Mouse (Mus musculus): Measurements from ENCODE around the gene Vmn1r205. TPM values are rescaled to one million over a fixed set of nuclear protein-coding genes. Genes with fewer than 3 reads are reported as not detected.
"Not testable (repeated sequence)": the region's sequence is repeated elsewhere in the genome, so short reads cannot be mapped to it uniquely, and the experiment has no call there.

The Vmn1r205 gene
- polyA plus RNA-seq (2015; fragmentation: Nextera tagmentation; extraction: Ambion mirVana): not detected in 2 replicates

DNA sequence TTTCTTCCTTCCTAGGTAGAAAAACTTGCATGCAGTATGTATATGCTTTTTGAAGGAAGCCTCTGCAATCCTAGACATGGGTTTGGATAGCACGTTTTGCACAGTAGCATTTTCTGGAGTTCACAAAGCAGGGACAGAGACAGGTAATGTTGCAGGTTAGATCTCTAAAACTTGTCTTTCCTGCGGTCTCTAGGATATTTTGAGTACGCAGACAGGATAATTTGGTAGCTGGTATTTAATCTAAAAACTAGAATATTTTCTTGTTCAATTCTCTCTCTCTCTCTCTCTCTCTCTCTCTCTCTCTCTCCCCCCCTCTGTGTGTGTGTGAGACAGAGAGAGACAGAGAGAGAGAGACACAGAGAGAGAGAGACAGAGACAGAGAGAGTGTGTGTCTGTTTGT is at the start of gene Vmn1r205:
Vmn1r205 (minus strand) TSS at position 101 of the 400 bp plus-strand sequence.
- Histone ChIP-seq H3K27me3 (replicated peaks) (no peaks in the 10 kb centered on the region), H3K4me3 (replicated peaks) (no peak within 1 kb of the TSS), H3K36me3 (no peaks in the 10 kb centered on the region), H3K4me2 (no peak within 1 kb of the TSS), H3K4me1 (no peaks in the 10 kb centered on the region), H3K27ac (replicated peaks) (no peak within 1 kb of the TSS), H3K9me3 (replicated peaks) (no peaks in the 10 kb centered on the region; the same call in 1 of the 2 replicates), H3K9ac (replicated peaks) (no peak within 1 kb of the TSS)
- no peak for ATAC-seq (ENCODE audit: low FRiP score)
- 88% methylated on average over 3 of the region's 3 CpGs for WGBS

DNA sequence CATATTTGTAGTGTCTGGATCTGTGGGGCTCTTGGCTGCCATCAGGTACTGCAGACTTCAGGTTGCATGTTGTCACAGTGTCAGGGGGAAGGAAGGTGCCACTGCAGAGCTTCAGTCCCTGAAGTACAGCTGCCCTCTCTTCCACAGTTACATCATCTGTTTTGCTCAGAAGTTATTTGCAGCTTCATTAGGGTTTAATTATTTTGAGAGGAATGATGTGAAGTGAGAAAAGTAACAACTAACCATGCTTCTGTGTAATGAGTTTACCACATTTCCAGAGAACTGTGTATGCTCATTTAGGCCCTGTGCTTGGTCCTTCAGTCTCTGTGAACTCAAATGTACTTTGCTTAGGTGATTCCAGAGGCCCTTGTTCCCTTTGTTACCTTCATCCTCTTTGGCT is 31.4 kb upstream of the Vmn1r205 start, which contains the start of gene Vmn1r206:
Vmn1r206 (minus strand) TSS at position 101 of the 400 bp plus-strand sequence.
- H3K27me3 ChIP-seq (replicated peaks); ATAC-seq (ENCODE audit: low FRiP score); H3K4me3 ChIP-seq (replicated peaks); H3K9me3 ChIP-seq (replicated peaks); H3K36me3 ChIP-seq; H3K4me2 ChIP-seq; H3K27ac ChIP-seq (replicated peaks); H3K9ac ChIP-seq (replicated peaks); H3K4me1 ChIP-seq: not testable (repeated sequence)

DNA sequence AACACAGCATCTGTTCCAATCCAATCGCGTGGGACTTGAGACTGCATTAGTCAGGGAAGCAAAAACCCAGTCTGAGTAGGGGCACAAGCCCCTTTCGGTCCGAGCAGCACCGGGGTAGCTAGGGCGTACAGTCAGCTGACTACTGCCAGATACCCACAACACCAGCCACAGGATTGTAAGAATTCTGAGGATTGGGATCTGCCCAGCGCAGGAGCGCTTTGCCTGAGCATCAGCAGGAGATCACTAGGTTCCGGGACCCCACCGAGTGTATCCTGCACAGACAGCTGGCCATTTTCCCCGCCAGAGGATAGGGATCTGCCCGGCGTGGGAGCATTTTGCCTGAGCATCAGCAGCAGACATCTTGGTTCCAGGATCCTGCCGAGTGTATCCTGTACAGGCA is 9.5 kb downstream of the Vmn1r205 start:
- not testable (repeated sequence) for H3K27me3 ChIP-seq (replicated peaks); H3K4me2 ChIP-seq; ATAC-seq (ENCODE audit: low FRiP score); H3K4me1 ChIP-seq; H3K36me3 ChIP-seq; H3K9me3 ChIP-seq (replicated peaks); H3K4me3 ChIP-seq (replicated peaks); H3K27ac ChIP-seq (replicated peaks); H3K9ac ChIP-seq (replicated peaks)
- 82% methylated on average over 14 of the region's 14 CpGs for WGBS

DNA sequence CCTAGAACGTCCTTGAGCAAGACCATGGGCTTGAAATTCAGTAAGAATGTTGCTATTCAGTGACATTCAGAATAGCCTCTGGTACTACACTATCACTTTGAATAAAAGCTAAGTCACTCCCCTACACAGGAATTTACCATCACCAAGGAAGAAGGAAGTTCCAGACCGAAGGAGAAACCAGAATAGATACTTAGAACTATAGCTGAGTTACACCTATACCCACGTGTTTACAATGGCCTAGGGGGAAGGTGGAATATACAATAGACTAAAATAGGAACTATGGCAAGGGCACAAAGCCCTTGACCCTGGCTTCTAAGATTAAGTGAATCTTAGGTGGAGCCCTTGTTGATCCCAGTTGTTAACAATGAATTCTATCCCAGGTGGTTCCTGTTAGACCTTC is 17.9 kb downstream of the Vmn1r205 start:
- H3K27ac ChIP-seq (replicated peaks); H3K4me1 ChIP-seq; H3K27me3 ChIP-seq (replicated peaks); ATAC-seq (ENCODE audit: low FRiP score); H3K4me2 ChIP-seq; H3K36me3 ChIP-seq; H3K4me3 ChIP-seq (replicated peaks); H3K9ac ChIP-seq (replicated peaks); H3K9me3 ChIP-seq (replicated peaks): not testable (repeated sequence)
- 81% methylated on average over 3 of the region's 3 CpGs for WGBS

DNA sequence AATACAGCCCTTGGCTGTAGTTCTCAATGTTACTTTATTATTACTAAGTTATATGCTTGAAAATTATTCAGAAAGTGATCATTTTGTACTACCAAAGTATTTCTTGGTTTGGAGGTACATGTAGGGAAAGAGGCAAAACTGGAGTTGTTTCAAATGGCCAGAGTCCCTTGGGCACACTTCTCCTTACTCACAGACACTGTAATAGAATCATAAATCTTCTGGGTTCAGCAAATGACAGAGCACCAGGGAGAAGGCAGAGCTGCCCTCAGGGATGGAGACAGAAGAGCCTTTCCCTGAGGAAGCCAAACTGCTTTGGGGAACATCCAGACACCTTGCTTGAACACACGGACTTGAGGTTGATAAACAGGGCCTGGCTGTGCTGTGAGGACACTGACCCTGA is 39.9 kb downstream of the Vmn1r205 start, which contains the start of gene Vmn1r204:
Vmn1r204 (plus strand) TSS at position 301 of the 400 bp plus-strand sequence.
- not testable (repeated sequence) for H3K9ac ChIP-seq (replicated peaks); H3K27ac ChIP-seq (replicated peaks); H3K4me1 ChIP-seq; H3K27me3 ChIP-seq (replicated peaks); H3K9me3 ChIP-seq (replicated peaks); H3K4me2 ChIP-seq; ATAC-seq (ENCODE audit: low FRiP score); H3K4me3 ChIP-seq (replicated peaks); H3K36me3 ChIP-seq
- 60% methylated on average over 1 of the region's 1 CpGs for WGBS

Other genes starting within 250 kb of the Vmn1r205 start
- gene Vmn1r198, start 242.6 kb downstream of the Vmn1r205 start, polyA plus RNA-seq (2015; fragmentation: Nextera tagmentation; extraction: Ambion mirVana): not detected in 2 replicates
- not detected in 2 replicates for gene Vmn1r199, start 213.2 kb downstream of the Vmn1r205 start, polyA plus RNA-seq (2015; fragmentation: Nextera tagmentation; extraction: Ambion mirVana)
- not detected in 2 replicates for gene Vmn1r200, start 202.6 kb downstream of the Vmn1r205 start, polyA plus RNA-seq (2015; fragmentation: Nextera tagmentation; extraction: Ambion mirVana)
- gene Vmn1r201, start 121.1 kb downstream of the Vmn1r205 start, polyA plus RNA-seq (2015; fragmentation: Nextera tagmentation; extraction: Ambion mirVana): not detected in 2 replicates
- not detected in 2 replicates for gene Vmn1r202, start 87.6 kb downstream of the Vmn1r205 start, polyA plus RNA-seq (2015; fragmentation: Nextera tagmentation; extraction: Ambion mirVana)
- not detected in 2 replicates for gene Vmn1r203, start 74.9 kb downstream of the Vmn1r205 start, polyA plus RNA-seq (2015; fragmentation: Nextera tagmentation; extraction: Ambion mirVana)
- not detected in 2 replicates for gene Vmn1r204, start 39.8 kb downstream of the Vmn1r205 start, polyA plus RNA-seq (2015; fragmentation: Nextera tagmentation; extraction: Ambion mirVana)
- gene Vmn1r206, start 31.3 kb upstream of the Vmn1r205 start, polyA plus RNA-seq (2015; fragmentation: Nextera tagmentation; extraction: Ambion mirVana): not detected in 2 replicates
- not detected in 2 replicates for gene Vmn1r207-ps, start 136.6 kb upstream of the Vmn1r205 start, polyA plus RNA-seq (2015; fragmentation: Nextera tagmentation; extraction: Ambion mirVana)
- gene Vmn1r208, start 184.4 kb upstream of the Vmn1r205 start, polyA plus RNA-seq (2015; fragmentation: Nextera tagmentation; extraction: Ambion mirVana): not detected in 2 replicates
- gene Vmn1r209, start 216.7 kb upstream of the Vmn1r205 start, polyA plus RNA-seq (2015; fragmentation: Nextera tagmentation; extraction: Ambion mirVana): not detected in 2 replicates
- not detected in 2 replicates for gene Vmn1r210, start 238.3 kb upstream of the Vmn1r205 start, polyA plus RNA-seq (2015; fragmentation: Nextera tagmentation; extraction: Ambion mirVana)